Mouse (Mus musculus) midbrain, embryonic 10.5 days (tissue): ENCODE measurements around the gene Ovca2. TPM values are rescaled to one million over a fixed set of nuclear protein-coding genes. Genes with fewer than 3 reads are reported as not detected.
"Not testable (repeated sequence)": the region's sequence is repeated elsewhere in the genome, so short reads cannot be mapped to it uniquely, and the experiment has no call there.

ENCODE experiments used
- DNase-seq: peaks from one replicate; pipeline ENCODE4 v3.0.0-alpha.2; 2017; ENCODE audit warnings: low spot score
- H3K27ac ChIP-seq: fragments of 300-500 bp; sonication (generic); replicated peaks from 2 replicates; pipeline ENCODE4 v1.5.1; 2016; ENCODE audit warnings: mild to moderate bottlenecking
- H3K27me3 ChIP-seq: fragments of 300-500 bp; sonication (generic); 2 replicates; pipeline ENCODE4 v1.6.1; 2016; ENCODE audit warnings: low read depth, mild to moderate bottlenecking; ENCODE audit not compliant: poor library complexity, severe bottlenecking
- H3K36me3 ChIP-seq: fragments of 300-500 bp; sonication (generic); 2 replicates; pipeline ENCODE4 v1.6.1; 2016; ENCODE audit warnings: mild to moderate bottlenecking, moderate library complexity
- H3K4me1 ChIP-seq: fragments of 300-500 bp; sonication (generic); 2 replicates; pipeline ENCODE4 v1.6.1; 2016
- H3K4me3 ChIP-seq: fragments of 300-500 bp; sonication (generic); 2 replicates; pipeline ENCODE4 v1.5.1; 2016; ENCODE audit warnings: mild to moderate bottlenecking, moderate library complexity
- H3K9me3 ChIP-seq: fragments of 300-500 bp; sonication (generic); replicated peaks from 2 replicates; pipeline ENCODE4 v1.6.1; 2016; ENCODE audit warnings: mild to moderate bottlenecking
- WGBS: fragments of 180-500 bp; shearing (Covaris S2); methylation state at CpG from one replicate; pipeline ENCODE4 v1.1.7; 2016; 5-methylcytosine and 5-hydroxymethylcytosine counted together
- polyA plus RNA-seq: library from polyadenylated mRNA; unstranded; fragments of >200 nt; fragmentation: Nextera tagmentation; extraction: Ambion mirVana; gene quantifications from 2 replicates; pipeline ENCODE4 v1.2.1, GENCODE M21; 2016

Ovca2 gene
- polyA plus RNA-seq, 1 experiment from 2014 or later, result 33.5 TPM

DNA sequence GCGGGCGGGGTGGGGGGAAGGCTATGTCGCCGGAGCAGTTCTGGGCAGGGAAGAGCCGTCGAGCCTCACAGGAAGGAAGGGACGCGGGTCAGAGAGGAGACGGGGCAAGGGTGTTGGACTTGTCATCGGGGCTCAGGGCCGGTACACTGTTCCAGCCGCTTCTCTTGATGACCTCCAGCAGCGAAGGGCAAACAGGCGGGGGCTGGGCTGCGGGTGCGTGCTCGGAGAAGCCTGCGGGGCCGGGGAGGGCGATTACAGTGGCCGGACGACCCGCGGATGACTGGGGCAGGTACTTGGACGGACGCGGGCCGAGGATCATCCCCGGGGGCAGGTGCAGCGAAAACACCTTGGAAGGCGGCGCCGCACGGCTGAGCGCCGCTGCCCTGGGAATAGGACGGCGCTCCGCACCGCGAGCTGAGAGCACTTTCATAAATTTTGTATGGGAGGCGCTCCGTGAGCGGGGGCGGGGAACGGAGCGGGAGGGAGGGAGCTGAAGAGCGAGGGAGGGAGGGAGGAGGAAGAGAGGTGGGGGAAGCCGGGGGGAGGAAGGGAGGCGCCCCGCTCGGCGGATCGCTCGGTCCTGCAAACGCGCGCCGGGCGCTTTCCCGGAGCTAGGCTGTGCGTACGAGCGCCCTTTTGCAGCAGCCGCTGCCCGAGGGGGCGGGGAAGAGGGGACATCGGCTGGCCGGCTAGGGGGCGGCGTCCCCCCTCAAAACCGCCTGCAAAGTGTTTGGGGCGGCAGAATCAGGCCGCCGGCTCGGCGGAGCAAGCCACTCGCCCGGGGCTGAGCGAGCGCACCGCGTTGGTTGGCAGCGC, 14.8 kb upstream of the Ovca2 start, which contains the start of gene Rtn4rl1:
TSS of gene Rtn4rl1 (plus strand) at position 528 of the 816 bp plus-strand sequence.
- WGBS, result under 1% methylated on average over 75 of the region's 84 CpGs
- peak within 1 kb of the TSS; percentile 69 for H3K27ac ChIP-seq
- H3K4me1 ChIP-seq, result peaks cover 85% of the 10 kb centered on the region
- no peaks in the 10 kb centered on the region for H3K36me3 ChIP-seq
- peak; percentile 50 for DNase-seq
- H3K4me3 ChIP-seq, result peak within 1 kb of the TSS; percentile 56
- H3K27me3 ChIP-seq, result peaks cover 77% of the 10 kb centered on the region
- no peaks in the 10 kb centered on the region for H3K9me3 ChIP-seq

DNA sequence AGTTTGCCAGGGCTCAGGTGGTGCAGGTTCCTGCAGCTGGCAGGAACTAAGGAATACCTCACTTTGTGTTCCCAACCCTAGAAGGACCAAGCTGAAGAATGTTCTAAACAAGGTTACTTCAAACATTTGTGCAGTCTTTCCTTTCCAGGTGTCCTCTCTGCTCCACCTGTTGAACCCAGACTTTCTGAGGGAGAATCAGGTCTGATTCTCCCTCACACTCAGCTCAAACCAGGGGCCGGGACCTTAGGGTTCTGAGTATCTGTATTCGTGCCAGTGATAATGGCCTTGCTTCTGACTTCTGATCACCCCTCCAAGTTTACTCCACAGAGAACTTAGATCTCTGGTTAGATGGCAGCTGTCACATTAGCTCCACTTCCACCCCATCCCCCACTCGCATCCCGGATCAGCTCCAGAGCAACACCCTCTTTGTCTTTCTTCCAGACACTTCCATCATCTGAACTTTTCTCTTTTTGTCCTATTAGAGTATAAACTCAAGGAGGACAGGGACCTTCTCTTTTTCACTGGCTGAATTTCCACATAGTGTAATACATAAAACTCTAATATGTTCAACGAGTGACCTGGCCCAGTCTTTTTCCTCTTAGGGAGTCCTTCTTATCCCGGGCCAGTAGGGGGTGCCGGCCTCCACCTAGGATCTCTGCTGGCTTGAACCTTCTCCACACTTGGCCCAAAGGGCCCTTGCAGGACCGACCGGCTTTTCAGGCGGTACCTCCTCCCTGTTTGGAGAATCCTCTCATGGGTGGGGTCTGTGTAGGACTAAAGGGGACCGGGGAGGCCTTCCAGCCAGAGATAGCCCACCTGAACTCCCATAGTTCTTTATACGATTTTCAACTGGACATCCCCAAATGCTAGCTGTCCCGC, 13.9 kb upstream of the Ovca2 start:
- Histone ChIP-seq H3K27ac (no peak overlapping the region), H3K36me3 (no peaks in the 10 kb centered on the region), H3K27me3 (peaks cover 70% of the 10 kb centered on the region), H3K4me1 (peaks cover 79% of the 10 kb centered on the region), H3K4me3 (peak overlapping the region; percentile 56), H3K9me3 (no peaks in the 10 kb centered on the region)
- WGBS, result 22% methylated on average over 13 of the region's 13 CpGs
- peak; percentile 83 for DNase-seq

DNA sequence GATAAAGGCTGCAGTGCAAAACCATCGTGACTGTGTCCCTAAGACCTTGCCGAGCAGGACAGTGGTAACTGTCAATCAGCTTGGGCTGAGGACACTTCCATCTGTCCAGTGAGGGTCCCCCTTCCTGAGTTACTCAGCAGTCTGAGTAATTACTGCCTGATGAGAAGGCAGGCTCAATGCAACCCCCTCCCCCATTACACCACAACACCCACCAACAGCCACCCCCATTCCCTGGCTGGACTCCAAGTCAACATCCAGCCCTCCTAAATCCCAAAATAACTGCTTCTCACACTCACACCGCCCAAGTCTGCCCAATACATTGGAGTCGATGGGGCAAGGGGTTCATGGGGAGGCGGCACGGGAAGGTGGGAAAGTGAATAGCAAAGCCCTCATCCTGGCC, 13.2 kb upstream of the Ovca2 start:
- Histone ChIP-seq H3K27ac (no peak overlapping the region), H3K4me3 (no peak overlapping the region), H3K27me3 (peaks cover 63% of the 10 kb centered on the region), H3K36me3 (no peaks in the 10 kb centered on the region), H3K9me3 (no peaks in the 10 kb centered on the region), H3K4me1 (peaks cover 72% of the 10 kb centered on the region)
- 63% methylated on average over 6 of the region's 6 CpGs for WGBS
- DNase-seq, result no peak

DNA sequence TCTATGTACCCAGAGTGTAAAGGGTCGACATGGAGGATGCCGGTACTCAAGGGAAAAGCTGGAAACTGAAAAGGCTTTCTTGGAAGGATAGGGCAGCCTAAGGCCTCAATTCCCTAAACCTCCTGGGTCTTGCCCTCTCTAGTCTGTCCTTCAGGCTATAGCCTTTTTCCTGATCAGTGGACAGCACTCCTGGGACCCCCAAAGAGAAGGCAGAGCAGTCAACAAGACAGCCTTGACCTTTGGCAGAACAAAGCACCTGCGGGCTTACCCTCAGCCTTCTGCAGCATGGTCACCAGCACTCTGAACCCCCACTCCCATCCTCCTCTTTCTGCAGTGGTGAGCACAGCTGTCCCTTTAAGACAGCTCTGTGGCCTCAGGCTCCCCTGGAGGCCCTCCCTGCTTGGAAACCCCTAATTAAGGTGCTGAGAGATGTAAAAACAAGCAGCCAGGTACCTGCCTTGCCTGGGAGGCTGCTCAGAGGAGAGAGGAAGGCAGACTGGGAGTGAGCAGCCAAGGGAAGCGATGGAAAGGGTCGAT, 12.3 kb upstream of the Ovca2 start, which contains the start of gene Dph1:
TSS of gene Dph1 (minus strand) at position 337 of the 537 bp plus-strand sequence.
- peak within 1 kb of the TSS; percentile 78 for H3K27ac ChIP-seq

DNA sequence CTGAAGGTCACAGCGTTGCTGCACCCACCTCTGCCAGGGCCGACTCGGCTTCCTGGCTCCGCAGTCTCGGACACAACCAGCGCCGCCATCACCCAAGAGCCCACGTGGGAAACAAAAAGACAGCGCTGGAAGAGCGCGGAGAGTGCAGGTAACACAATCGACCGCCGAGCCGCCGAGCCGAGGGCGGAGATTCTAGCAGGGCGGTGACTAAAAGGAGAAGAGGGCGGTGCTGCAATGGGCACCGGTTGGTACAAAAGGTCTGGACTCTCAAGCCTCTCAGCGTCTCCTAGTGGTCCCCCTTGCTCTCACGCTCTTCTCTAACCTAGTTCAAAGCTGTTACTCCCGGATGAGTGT, 11.7 kb upstream of the Ovca2 start:
- Histone ChIP-seq H3K4me3 (peak overlapping the region; percentile 80), H3K9me3 (no peaks in the 10 kb centered on the region), H3K27ac (peak overlapping the region; percentile 78), H3K4me1 (peaks cover 57% of the 10 kb centered on the region), H3K27me3 (peaks cover 48% of the 10 kb centered on the region), H3K36me3 (0 out of 2 replicates have a peak, but pooled peaks cover 5% of the 10 kb centered on the region)
- DNase-seq, result peak; percentile 88
- under 1% methylated on average over 24 of the region's 24 CpGs for WGBS

More for the DNA sequence above, 12.3 kb upstream of the Ovca2 start, which contains the start of gene Dph1:
- Histone ChIP-seq H3K9me3 (no peaks in the 10 kb centered on the region), H3K4me1 (peaks cover 63% of the 10 kb centered on the region), H3K4me3 (peak within 1 kb of the TSS; percentile 80), H3K27me3 (peaks cover 54% of the 10 kb centered on the region), H3K36me3 (no peaks in the 10 kb centered on the region)
- DNase-seq, result no peak
- WGBS, result 43% methylated on average over 5 of the region's 5 CpGs

DNA sequence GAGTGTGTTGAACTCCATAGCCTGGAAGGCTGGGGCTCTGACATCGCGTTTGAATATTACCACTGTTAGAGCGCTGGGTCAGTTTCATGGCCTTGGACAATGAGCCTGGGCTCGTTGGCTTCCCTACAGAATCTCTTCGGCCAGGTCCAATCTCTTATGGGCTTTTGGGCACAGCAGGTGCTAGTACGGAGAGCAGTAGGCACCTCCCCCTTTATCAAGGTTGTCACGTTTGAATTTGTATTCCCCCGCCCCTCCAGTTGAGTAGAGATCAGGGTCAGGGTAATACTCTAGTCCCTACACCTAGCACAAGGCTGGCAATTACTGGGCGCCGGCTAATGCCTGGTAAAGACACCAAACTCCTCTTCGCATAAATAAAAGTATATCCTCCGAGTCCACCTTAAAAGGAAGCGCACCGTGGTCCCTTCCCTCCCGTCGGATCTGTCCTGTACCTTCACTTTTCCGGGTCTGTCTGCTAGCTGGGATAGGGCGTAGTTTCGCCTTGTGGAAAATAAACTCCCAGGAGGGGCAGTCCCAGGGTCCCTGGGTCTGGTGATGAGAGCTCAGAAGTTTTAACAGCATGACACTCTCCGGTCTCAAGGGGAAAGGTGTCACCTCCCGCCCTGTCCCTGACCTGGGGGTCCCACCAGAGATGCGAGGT, 11.2 kb upstream of the Ovca2 start:
- no peak for DNase-seq
- under 1% methylated on average over 22 of the region's 22 CpGs for WGBS
- Histone ChIP-seq H3K9me3 (no peaks in the 10 kb centered on the region), H3K4me1 (peaks cover 57% of the 10 kb centered on the region), H3K36me3 (peaks cover 9% of the 10 kb centered on the region; the same call in 1 of the 2 replicates), H3K27ac (peak overlapping the region; percentile 78), H3K27me3 (peaks cover 43% of the 10 kb centered on the region), H3K4me3 (peak overlapping the region; percentile 80)

DNA sequence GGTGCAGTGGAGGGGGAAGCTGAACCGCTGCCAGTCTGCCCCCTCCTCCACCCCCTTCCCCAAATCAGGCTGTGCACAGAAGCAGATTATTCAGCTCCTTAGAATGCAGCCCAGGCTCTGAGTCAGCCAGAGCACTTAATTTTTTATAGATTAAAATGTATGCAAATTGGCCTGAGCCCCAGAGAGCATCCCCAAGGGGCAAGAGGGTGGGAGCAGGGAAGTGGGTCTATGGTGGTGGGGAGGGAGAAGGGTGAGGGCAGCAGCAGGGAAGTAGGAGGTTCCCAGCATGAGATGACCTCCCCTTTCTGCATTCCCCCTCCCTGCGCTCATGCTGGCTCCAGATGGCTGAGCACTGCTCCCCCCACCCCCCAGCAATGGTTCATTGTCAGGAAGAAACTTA, 6.4 kb upstream of the Ovca2 start:
- Histone ChIP-seq H3K27me3 (no peaks in the 10 kb centered on the region), H3K9me3 (no peaks in the 10 kb centered on the region), H3K36me3 (peaks cover 57% of the 10 kb centered on the region), H3K4me1 (peaks cover 24% of the 10 kb centered on the region), H3K27ac (0 out of 2 replicates have a peak overlapping the region, but pooled peaks have one; percentile 13), H3K4me3 (no peak overlapping the region)
- WGBS, result 56% methylated on average over 2 of the region's 2 CpGs
- no peak for DNase-seq

DNA sequence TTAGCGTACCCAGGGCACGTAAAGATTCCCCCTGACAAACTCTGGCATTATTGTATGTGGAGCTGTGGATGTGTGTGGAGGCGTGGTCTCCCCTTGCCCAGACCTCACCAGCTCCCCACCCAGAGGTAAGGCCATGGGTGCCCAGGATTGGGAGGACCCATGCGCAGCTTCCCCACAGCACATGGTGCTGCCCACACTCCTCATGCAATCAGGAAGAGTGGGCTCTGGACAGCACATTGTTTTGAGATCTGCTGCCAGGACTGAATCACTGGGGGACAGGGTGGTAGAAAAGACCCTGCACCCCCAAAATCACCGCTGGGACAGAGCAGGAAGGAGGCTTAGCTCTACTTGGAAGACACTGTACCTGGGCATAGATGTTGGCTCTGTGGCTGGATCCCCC, 5.9 kb upstream of the Ovca2 start:
- peaks cover 57% of the 10 kb centered on the region for H3K36me3 ChIP-seq
- 89% methylated on average over 5 of the region's 5 CpGs for WGBS
- H3K4me1 ChIP-seq, result peaks cover 23% of the 10 kb centered on the region
- H3K4me3 ChIP-seq, result no peak overlapping the region
- DNase-seq, result no peak
- 0 out of 2 replicates have a peak overlapping the region, but pooled peaks have one; percentile 13 for H3K27ac ChIP-seq
- H3K9me3 ChIP-seq, result no peaks in the 10 kb centered on the region
- H3K27me3 ChIP-seq, result no peaks in the 10 kb centered on the region

DNA sequence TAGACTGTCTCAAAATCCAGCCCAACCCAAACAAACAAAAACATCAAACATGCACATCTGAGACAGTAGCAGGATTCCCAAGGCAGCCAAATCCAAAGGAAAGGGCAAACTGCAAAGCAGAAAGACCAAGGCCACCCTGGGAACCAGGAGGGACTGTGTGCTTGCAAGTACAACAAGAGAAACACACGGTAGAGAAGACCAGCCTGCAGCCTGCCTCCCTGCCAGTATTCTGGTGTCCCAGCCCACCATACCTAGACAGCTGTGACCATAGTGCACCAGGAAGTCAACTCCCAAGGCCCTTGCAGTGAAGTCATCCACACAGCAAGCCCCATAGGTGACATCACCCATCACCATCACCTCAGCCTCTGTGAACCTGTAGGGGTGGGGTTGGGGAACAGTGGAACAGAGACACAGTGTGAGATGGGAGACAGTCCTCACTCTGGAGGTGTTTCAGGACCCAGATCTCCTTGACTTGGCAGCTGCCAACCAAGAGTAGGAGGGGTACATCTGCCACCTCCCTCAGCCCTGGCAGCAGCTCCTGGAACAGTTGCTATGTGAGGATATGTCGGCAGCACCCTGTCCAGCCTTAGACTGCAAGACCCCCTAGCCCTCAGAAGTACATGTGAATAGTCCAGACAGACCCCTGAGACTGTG, 5.4 kb upstream of the Ovca2 start:
- Histone ChIP-seq H3K36me3 (peaks cover 57% of the 10 kb centered on the region), H3K4me3 (no peak overlapping the region), H3K27me3 (no peaks in the 10 kb centered on the region), H3K9me3 (no peaks in the 10 kb centered on the region), H3K4me1 (peaks cover 23% of the 10 kb centered on the region), H3K27ac (no peak overlapping the region)
- DNase-seq, result no peak
- WGBS, result 77% methylated on average over 2 of the region's 2 CpGs

DNA sequence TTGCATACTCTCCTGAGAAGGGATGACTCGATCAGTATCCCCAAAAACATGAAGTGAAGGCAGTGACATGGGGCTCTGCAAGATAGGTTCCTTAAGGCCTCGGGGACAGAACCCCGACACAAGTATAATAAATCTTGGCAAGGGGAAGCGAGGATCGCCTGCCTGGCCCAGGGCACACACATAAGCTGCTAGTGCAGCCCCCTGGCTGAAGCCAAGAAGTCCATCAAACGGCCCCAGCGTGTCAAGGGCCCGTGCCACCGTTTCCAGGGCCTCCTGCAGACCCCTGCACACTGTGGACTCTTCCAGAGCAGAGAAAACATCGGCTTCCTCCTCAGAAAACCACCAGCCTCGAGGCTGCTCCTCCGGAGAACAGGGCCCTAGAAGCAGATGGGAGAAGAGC, 624 bp downstream of the Ovca2 start:
- Histone ChIP-seq H3K9me3 (no peaks in the 10 kb centered on the region), H3K4me3 (peak overlapping the region; percentile 82), H3K27ac (peak overlapping the region; percentile 89), H3K27me3 (peaks cover 28% of the 10 kb centered on the region), H3K4me1 (peaks cover 39% of the 10 kb centered on the region), H3K36me3 (peaks cover 48% of the 10 kb centered on the region)
- no peak for DNase-seq
- WGBS, result 54% methylated on average over 12 of the region's 12 CpGs

DNA sequence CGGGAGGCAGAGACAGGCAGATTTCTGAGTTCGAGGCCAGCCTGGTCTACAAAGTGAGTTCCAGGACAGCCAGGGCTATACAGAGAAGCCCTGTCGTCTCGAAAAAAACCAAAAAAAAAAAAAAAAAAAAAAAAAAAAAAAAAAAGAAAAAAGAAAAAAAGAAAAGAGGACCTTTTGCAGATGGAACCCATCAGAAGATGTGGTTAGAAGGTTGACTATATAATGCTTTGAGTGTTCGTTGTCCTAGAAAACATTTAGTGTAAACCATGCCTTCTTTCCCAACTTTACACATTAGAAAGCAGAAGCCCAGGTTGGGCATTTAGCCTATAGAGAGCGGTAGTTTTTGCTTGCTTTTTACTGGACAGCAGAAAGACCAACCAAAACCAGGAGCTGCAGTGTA, 4.1 kb downstream of the Ovca2 start:
- not testable (repeated sequence) for H3K27ac ChIP-seq, H3K9me3 ChIP-seq, DNase-seq, H3K4me3 ChIP-seq
- 78% methylated on average over 6 of the region's 6 CpGs for WGBS
- peaks cover 18% of the 10 kb centered on the region for H3K36me3 ChIP-seq
- peaks cover 63% of the 10 kb centered on the region for H3K27me3 ChIP-seq
- peaks cover 70% of the 10 kb centered on the region for H3K4me1 ChIP-seq

DNA sequence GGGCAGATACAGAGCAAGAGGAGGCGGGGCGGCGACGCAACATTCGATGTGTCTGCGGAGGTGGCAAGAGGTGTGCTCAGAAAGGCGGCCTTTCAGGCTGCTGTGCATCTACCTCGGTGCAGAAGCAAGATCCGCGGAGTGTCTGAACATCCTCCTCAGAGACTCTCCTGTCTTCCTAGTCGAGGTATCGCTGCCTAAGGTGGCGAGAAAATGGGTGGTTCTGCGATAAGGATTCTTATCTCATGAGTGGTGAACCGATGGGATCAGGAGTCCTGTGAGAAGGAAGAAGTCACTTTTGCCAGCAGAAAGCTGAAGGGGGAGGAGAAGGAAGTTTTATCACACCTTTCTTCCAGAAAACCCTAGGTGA, 4.9 kb downstream of the Ovca2 start:
- 3% methylated on average over 15 of the region's 15 CpGs for WGBS
- Histone ChIP-seq H3K9me3 (no peaks in the 10 kb centered on the region), H3K4me1 (peaks cover 70% of the 10 kb centered on the region), H3K4me3 (peak overlapping the region; percentile 79), H3K27ac (peak overlapping the region; percentile 78), H3K36me3 (peaks cover 18% of the 10 kb centered on the region), H3K27me3 (peaks cover 70% of the 10 kb centered on the region)
- no peak for DNase-seq
